Mouse (Mus musculus): ENCODE data around the gene Vmn2r22.
"Not testable (repeated sequence)": the region's sequence is repeated elsewhere in the genome, so short reads cannot be mapped to it uniquely, and the experiment has no call there.

The Vmn2r22 gene

GRCm38 (mm10) chr6:123650625-123651024 lies at the start of gene Vmn2r22:
Vmn2r22 (minus strand) TSS chr6:123650725.
- not testable (repeated sequence) for DNase-seq (ENCODE audit: extremely low read depth, insufficient read length, low spot score)

DNA sequence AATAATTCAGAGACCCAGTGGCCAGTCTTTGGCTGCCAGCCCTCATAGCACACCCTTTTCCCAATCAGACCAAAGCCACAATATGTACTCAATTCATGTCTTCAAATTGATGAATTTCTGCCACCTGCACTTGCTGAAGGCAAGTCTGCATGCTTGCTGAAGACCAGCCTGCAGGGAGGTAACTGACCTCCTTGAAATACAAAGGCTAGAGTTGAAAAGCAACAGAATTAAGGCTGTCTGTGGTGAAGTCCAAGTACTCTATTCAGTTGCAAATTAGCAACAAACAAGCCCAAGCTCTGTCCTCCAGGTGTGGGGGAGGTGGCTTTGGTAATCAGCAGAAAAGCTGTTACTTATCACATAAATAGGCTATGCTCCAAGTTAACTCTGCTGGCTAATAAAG lies 46.7 kb upstream of the Vmn2r22 start:
- DNase-seq (ENCODE audit: extremely low read depth, insufficient read length, low spot score): no peak

- DNase-seq (ENCODE audit: extremely low read depth, insufficient read length, low spot score): not testable (repeated sequence)
Measured at GRCm38 (mm10) chr6:123696639-123697038, 46.1 kb upstream of the Vmn2r22 start.

- no peak for DNase-seq (ENCODE audit: extremely low read depth, insufficient read length, low spot score)
Measured at GRCm38 (mm10) chr6:123657040-123657439, 6.5 kb upstream of the Vmn2r22 start.

DNA sequence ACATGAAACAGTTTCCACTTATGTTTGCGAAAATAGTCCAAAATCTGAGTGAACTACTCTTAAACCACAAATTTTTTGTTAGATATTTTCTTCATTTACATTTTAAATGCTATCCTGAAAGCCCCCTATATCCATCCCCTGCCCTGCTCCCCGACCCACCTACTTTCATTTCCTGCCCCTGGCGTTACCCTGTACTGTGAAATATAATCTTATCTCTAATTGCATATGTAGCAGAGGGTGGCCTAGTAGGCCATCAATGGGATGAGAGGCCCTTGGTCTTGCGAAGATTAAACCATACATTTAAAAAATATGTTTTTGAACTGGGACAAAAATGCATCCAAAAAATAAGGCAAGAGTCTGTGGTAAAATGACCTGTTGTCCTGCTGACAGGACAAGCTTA lies 11.1 kb downstream of the Vmn2r22 start:
- DNase-seq (ENCODE audit: extremely low read depth, insufficient read length, low spot score): not testable (repeated sequence)

DNA sequence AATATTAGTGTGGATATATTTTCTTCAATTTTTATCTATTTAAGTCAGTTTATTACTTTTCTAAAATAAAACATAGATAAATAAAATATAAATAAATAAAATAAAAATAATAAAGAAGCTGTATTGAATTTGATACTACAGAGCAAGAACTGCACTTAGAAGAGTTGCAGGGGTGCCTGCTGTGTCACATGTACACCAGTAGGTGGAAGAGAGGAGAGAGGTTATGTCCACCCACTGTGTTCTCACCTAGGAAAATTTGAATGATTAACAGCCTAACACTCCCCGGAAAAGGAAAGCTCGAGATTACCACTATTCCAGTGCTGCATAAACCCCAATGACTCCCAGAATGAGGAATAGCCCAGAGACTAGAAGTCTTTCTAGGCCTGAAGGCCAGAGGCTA lies 26.7 kb downstream of the Vmn2r22 start:
- DNase-seq (ENCODE audit: extremely low read depth, insufficient read length, low spot score): not testable (repeated sequence)

DNA sequence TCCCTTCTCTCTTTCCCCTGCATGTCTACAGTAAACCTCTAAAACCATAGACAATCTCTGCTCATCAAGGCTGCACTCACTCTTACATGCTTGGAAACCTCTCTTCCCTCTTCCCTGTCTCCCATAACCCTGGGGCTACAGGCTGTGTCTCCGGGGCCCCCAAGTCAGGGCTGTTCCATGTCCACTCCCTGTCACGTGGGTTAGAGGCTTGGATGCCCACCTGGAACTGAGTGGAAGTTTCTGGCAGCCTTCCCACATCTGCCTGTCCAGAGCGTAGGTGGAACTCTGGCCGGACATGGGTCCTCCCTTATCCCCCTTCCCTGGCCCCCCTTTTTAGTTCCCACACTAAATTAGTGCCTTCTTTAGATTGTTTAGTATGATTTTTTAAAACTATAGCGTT lies 62.2 kb downstream of the Vmn2r22 start:
- not testable (repeated sequence) for DNase-seq (ENCODE audit: extremely low read depth, insufficient read length, low spot score)

GRCm38 (mm10) chr6:123587796-123588328 lies 62.7 kb downstream of the Vmn2r22 start:
- not testable (repeated sequence) for DNase-seq (ENCODE audit: extremely low read depth, insufficient read length, low spot score)

DNA sequence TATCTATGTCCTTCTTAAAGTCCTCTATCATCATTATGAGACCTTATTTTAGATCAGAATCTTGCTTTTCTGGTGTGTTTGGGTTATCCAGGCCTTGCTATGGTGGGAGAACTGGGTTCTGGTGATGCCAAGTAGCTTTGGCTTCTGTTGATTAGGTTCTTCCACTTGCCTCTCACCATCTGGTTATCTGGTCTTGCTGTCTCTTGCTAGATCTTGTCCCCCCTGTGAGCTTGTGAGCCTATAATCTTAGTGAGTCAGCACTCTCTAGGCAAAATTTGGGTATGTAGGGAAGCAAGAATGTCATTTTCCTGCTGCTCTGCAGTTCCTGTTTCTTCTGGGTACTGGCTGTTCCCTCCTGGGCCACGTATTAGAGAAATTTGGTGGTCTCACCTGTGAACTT lies 66.5 kb downstream of the Vmn2r22 start:
- DNase-seq (ENCODE audit: extremely low read depth, insufficient read length, low spot score): not testable (repeated sequence)

DNA sequence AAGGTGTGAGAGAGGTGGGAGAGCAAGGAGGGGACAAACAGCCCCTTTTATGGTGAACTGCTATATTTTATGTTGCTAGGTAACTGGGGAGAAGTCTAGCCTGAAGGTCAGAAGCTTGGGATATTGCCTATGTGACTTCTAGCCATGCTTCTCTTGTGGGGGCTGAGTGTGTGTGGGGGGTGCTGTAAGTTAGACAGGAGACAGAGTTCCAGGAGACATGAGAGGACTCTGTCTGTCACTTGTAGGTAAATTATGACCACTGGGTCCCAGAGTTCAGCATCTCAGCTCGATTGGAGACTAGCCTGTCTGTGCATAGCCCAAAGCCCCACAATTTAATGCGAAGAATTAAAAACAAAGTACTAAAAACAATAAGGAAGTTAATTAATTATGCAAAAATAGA lies 75.8 kb downstream of the Vmn2r22 start:
- DNase-seq (ENCODE audit: extremely low read depth, insufficient read length, low spot score): not testable (repeated sequence)

Data from 3134 (cell line).